ENCODE assay signal across 8 mouse cellular contexts in genomic region chr4:123750152-123750651, GRCm38 (mm10). TPM values are rescaled to one million over a fixed set of nuclear protein-coding genes. Genes with fewer than 3 reads are reported as not detected.
DNase-seq lines count a peak whose midpoint lies in the region; ATAC-seq lines count a peak whose summit lies in the region.

TSS of gene Akirin1 (minus strand) at chr4:123750345.

- no peaks in the 10 kb centered on the region for H3K9me3 ChIP-seq in megakaryocyte, embryonic 14.5 days

- peak; percentile 98 for DNase-seq in ZHBTc4 (ENCODE audit: low read depth, low spot score)
- DNase-seq in gastrocnemius, adult 8-10 months (ENCODE audit: low spot score in 2 of 2), result peak; percentile 95 to 96
- DNase-seq in hindlimb bud, embryonic 11.5 days (ENCODE audit: extremely low spot score, low read depth, low spot score), result peak; percentile 70
- DNase-seq in left cerebral cortex, adult 8-10 months (ENCODE audit: low spot score in 2 of 2), result peak; percentile 91 to 95
- DNase-seq in right cerebral cortex, postnatal 10 days (ENCODE audit: low spot score in 2 of 2), result peak; percentile 98 to 99
- DNase-seq in urinary bladder, postnatal 25 days (ENCODE audit: low spot score), result peak; percentile 99

- peaks cover 18% of the 10 kb centered on the region for H3K36me3 ChIP-seq in megakaryocyte, embryonic 14.5 days (replicated peaks; ENCODE audit: low read length)

- peaks cover 3% of the 10 kb centered on the region for H3K27me3 ChIP-seq in megakaryocyte, embryonic 14.5 days (replicated peaks)

- peak; percentile 85 for ATAC-seq in common myeloid progenitor, adult 5-6 weeks (replicated peaks; ENCODE audit: low read depth, poor library complexity, severe bottlenecking)

- peak within 1 kb of the TSS; percentile 95 for H3K4me3 ChIP-seq in megakaryocyte, embryonic 14.5 days (replicated peaks)

- peaks cover 44% of the 10 kb centered on the region for H3K4me1 ChIP-seq in megakaryocyte, embryonic 14.5 days

RNA-seq across cellular contexts. Expression of gene Akirin1, which starts in this region (rescaled TPM):
- 20.8 and 24.1 TPM in 2 replicates for total RNA-seq in common myeloid progenitor, adult 5-6 weeks (2017)
- total RNA-seq in gastrocnemius, adult 8-10 months (2022), result 10 to 100 TPM; 20.2 to 33.9 (median 25.3) TPM
- total RNA-seq in left cerebral cortex, adult 8-10 months (2022), result 10 to 100 TPM; 50.2 to 59.8 (median 52.1) TPM
- 189 and 1,056 TPM in 2 replicates for polyA plus RNA-seq in megakaryocyte, embryonic 14.5 days (2012; ENCODE audit: insufficient read depth, low replicate concordance)

Comparison
In these comparisons a context has a peak if more than half of its experiments do, and no peak if none do; other contexts are left out.
1. Peak in every context shown above with its lines: DNase-seq, ATAC-seq and H3K4me3 ChIP-seq.